Mouse (Mus musculus) activated CD4-positive, CD25-positive, alpha-beta regulatory T cell, adult 9 weeks (primary cell): ENCODE data around the gene Sh3pxd2b. TPM values are rescaled to one million over a fixed set of nuclear protein-coding genes. Genes with fewer than 3 reads are reported as not detected.

Experiments used
- polyA plus RNA-seq: library from polyadenylated mRNA; unstranded; fragments of 100-300 nt; shearing (Covaris generic); gene quantifications from one replicate; pipeline ENCODE4 v1.2.1, GENCODE M21; 2017

Gene Sh3pxd2b
- 0.05 TPM for polyA plus RNA-seq

GRCm38 (mm10) chr11:32347607-32348432, at the start of gene Sh3pxd2b:
Gene Sh3pxd2b (plus strand): TSS chr11:32347820.

GRCm38 (mm10) chr11:32299865-32300264, 47.8 kb upstream of the Sh3pxd2b start, which contains the start of gene Hbq1a:
Gene Hbq1a (plus strand): TSS chr11:32300069.

GRCm38 (mm10) chr11:32454800-32455506, 107.3 kb downstream of the Sh3pxd2b start, which contains the start of gene Ubtd2:
Gene Ubtd2 (plus strand): TSS chr11:32455370.

Other genes starting within 250 kb of the Sh3pxd2b start
- gene Il9r, start 147.5 kb upstream of the Sh3pxd2b start, polyA plus RNA-seq: 18.3 TPM
- gene Snrnp25, start 142.4 kb upstream of the Sh3pxd2b start, polyA plus RNA-seq: 48.8 TPM
- 0.83 TPM for gene Rhbdf1, start 125.5 kb upstream of the Sh3pxd2b start, polyA plus RNA-seq
- 35.5 TPM for gene Mpg, start 121.3 kb upstream of the Sh3pxd2b start, polyA plus RNA-seq
- gene Nprl3, start 80.1 kb upstream of the Sh3pxd2b start, polyA plus RNA-seq: 70.8 TPM
- not detected for gene Hba-x, start 71.4 kb upstream of the Sh3pxd2b start, polyA plus RNA-seq
- gene Hba-a1, start 64.3 kb upstream of the Sh3pxd2b start, polyA plus RNA-seq: 359 TPM
- gene Hbq1b, start 60.9 kb upstream of the Sh3pxd2b start, polyA plus RNA-seq: not detected
- gene Hba-a2, start 51.3 kb upstream of the Sh3pxd2b start, polyA plus RNA-seq: 531 TPM
- not detected for gene Hbq1a, start 47.8 kb upstream of the Sh3pxd2b start, polyA plus RNA-seq
- gene Ubtd2, start 107.5 kb downstream of the Sh3pxd2b start, polyA plus RNA-seq: 3.7 TPM
- 2.7 TPM for gene Efcab9, start 184.3 kb downstream of the Sh3pxd2b start, polyA plus RNA-seq
- gene Stk10, start 185.5 kb downstream of the Sh3pxd2b start, polyA plus RNA-seq: 333 TPM